Comparison of ENCODE assay signal across 27 mouse cellular contexts in genomic region chr7:130208601-130209000, GRCm38 (mm10).
DNase-seq lines count a peak whose midpoint lies in the region; ATAC-seq and TF ChIP-seq lines count a peak whose summit lies in the region.
"Had no signal": no experiment of that assay in that cellular context is flagged by ENCODE, and none has a peak within 500 bp of the region (broad histone marks: within the 10 kb centered on the region; RNA-seq: fewer than 3 reads in every experiment).

No protein-coding gene starts in this region.

- peaks cover 33% of the 10 kb centered on the region for H3K27me3 ChIP-seq in forebrain, embryonic 10.5 days (ENCODE audit: poor library complexity, severe bottlenecking)
- no peaks in the 10 kb centered on the region for H3K27me3 ChIP-seq in forebrain, embryonic 14.5 days (replicated peaks; ENCODE audit: control insufficient read depth, insufficient read depth, low read length)
- no peaks in the 10 kb centered on the region for H3K27me3 ChIP-seq in kidney, embryonic 16.5 days (ENCODE audit: insufficient read depth, low read length)
- no peaks in the 10 kb centered on the region for H3K27me3 ChIP-seq in lung, postnatal 0 days (replicated peaks; ENCODE audit: insufficient read depth, low read length)
- H3K27me3 ChIP-seq: heart, embryonic 13.5 days; limb, embryonic 15.5 days; liver, embryonic 13.5 days; neural tube, embryonic 12.5 days had no signal

- no peak for ATAC-seq in forebrain, embryonic 14.5 days
- ATAC-seq in kidney, embryonic 16.5 days (ENCODE audit: low FRiP score, low TSS enrichment) = no peak
- ATAC-seq in lung, postnatal 0 days = no peak
- ATAC-seq: CD4-positive, CD25-positive, alpha-beta regulatory T cell, adult 4 months; forebrain, postnatal 0 days; hindbrain, embryonic 16.5 days had no signal

- H3K4me1 ChIP-seq in forebrain, embryonic 10.5 days = peaks cover 91% of the 10 kb centered on the region
- H3K4me1 ChIP-seq in forebrain, embryonic 14.5 days (ENCODE audit: control insufficient read depth, insufficient read depth, low read length) = peaks cover 48% of the 10 kb centered on the region
- H3K4me1 ChIP-seq in kidney, embryonic 16.5 days (ENCODE audit: insufficient read depth, low read length) = peaks cover 60% of the 10 kb centered on the region
- H3K4me1 ChIP-seq in lung, postnatal 0 days (ENCODE audit: insufficient read depth, low read depth, low read length) = peaks cover 3% of the 10 kb centered on the region; the same call in 1 of the 2 replicates

- no peak for TF ChIP-seq CTCF in lung, postnatal 0 days (IDR thresholded peaks at IDR 0.05)

- peak overlapping the region; percentile 65 for H3K27ac ChIP-seq in forebrain, embryonic 10.5 days
- H3K27ac ChIP-seq in forebrain, embryonic 14.5 days (ENCODE audit: low read depth, low read length) = no peak overlapping the region
- peak overlapping the region; percentile 45 for H3K27ac ChIP-seq in kidney, embryonic 16.5 days (ENCODE audit: low read length)
- peak overlapping the region; percentile 16; the same call in 1 of the 2 replicates for H3K27ac ChIP-seq in lung, postnatal 0 days (ENCODE audit: low read length)
- H3K27ac ChIP-seq: heart, embryonic 13.5 days; limb, embryonic 10.5 days; limb, embryonic 15.5 days; liver, embryonic 13.5 days; neural tube, embryonic 12.5 days had no signal

- no peak for DNase-seq in forebrain, embryonic 10.5 days (ENCODE audit: extremely low spot score, low spot score)
- DNase-seq in forebrain, embryonic 14.5 days (ENCODE audit: low spot score) = no peak
- no peak for DNase-seq in kidney, postnatal 10 days
- no peak for DNase-seq in lung, postnatal 0 days (ENCODE audit: low spot score)
- no peak for DNase-seq in lung, postnatal 4 days
- DNase-seq in retina, postnatal 1 day = peak; percentile 56
- DNase-seq: adrenal gland, adult 2 months; adrenal gland, postnatal 36 days; cerebellum, adult 18-20 months; cerebellum, postnatal 10 days; forebrain, postnatal 0 days; gastrocnemius, postnatal 10 days; heart, postnatal 10 days; kidney, adult 9 months; liver, embryonic 13.5 days; lung, postnatal 10 days; thymus, adult 2 months; thymus, postnatal 36 days had no signal

- H3K36me3 ChIP-seq in forebrain, embryonic 10.5 days (replicated peaks) = peaks cover 54% of the 10 kb centered on the region
- H3K36me3 ChIP-seq in forebrain, embryonic 14.5 days (ENCODE audit: control insufficient read depth, insufficient read depth, low read length) = no peaks in the 10 kb centered on the region
- peaks cover 17% of the 10 kb centered on the region; the same call in 1 of the 2 replicates for H3K36me3 ChIP-seq in kidney, embryonic 16.5 days (ENCODE audit: insufficient read depth, low read length)
- H3K36me3 ChIP-seq in lung, postnatal 0 days (ENCODE audit: insufficient read depth, low read length) = no peaks in the 10 kb centered on the region
- H3K36me3 ChIP-seq: heart, embryonic 13.5 days had no signal

- no peak overlapping the region for H3K9ac ChIP-seq in forebrain, embryonic 14.5 days (ENCODE audit: low read length)
- no peak overlapping the region for H3K9ac ChIP-seq in kidney, embryonic 16.5 days (replicated peaks; ENCODE audit: low read length)
- no peak overlapping the region for H3K9ac ChIP-seq in lung, postnatal 0 days (replicated peaks; ENCODE audit: low read depth)
- H3K9ac ChIP-seq: forebrain, postnatal 0 days; heart, embryonic 13.5 days; limb, embryonic 15.5 days; liver, embryonic 13.5 days; neural tube, embryonic 12.5 days had no signal

- 39% methylated on average over 4 of the region's 4 CpGs for WGBS in forebrain, embryonic 10.5 days
- 18% methylated on average over 4 of the region's 4 CpGs for WGBS in forebrain, embryonic 14.5 days
- 77% methylated on average over 4 of the region's 4 CpGs for WGBS in kidney, embryonic 16.5 days
- 84% methylated on average over 4 of the region's 4 CpGs for WGBS in lung, postnatal 0 days

- TF ChIP-seq EP300 in lung, postnatal 0 days (IDR thresholded peaks at IDR 0.05) = no peak

- no peaks in the 10 kb centered on the region for H3K9me3 ChIP-seq in forebrain, embryonic 10.5 days
- no peaks in the 10 kb centered on the region for H3K9me3 ChIP-seq in forebrain, embryonic 14.5 days (replicated peaks; ENCODE audit: control insufficient read depth, low read length)
- no peaks in the 10 kb centered on the region for H3K9me3 ChIP-seq in kidney, embryonic 16.5 days (ENCODE audit: low read length)
- H3K9me3 ChIP-seq in lung, postnatal 0 days (ENCODE audit: low read length) = no peaks in the 10 kb centered on the region
- H3K9me3 ChIP-seq: heart, embryonic 13.5 days; limb, embryonic 10.5 days; limb, embryonic 15.5 days; liver, embryonic 13.5 days; neural tube, embryonic 12.5 days had no signal

- no peak overlapping the region for H3K4me3 ChIP-seq in forebrain, embryonic 10.5 days
- no peak overlapping the region for H3K4me3 ChIP-seq in forebrain, embryonic 14.5 days (ENCODE audit: low read depth, low read length)
- no peak overlapping the region for H3K4me3 ChIP-seq in kidney, embryonic 16.5 days (ENCODE audit: low read length)
- no peak overlapping the region for H3K4me3 ChIP-seq in lung, postnatal 0 days (ENCODE audit: low read depth, low read length)
- H3K4me3 ChIP-seq: heart, embryonic 13.5 days; limb, embryonic 10.5 days; limb, embryonic 15.5 days; liver, embryonic 13.5 days; myocyte; neural tube, embryonic 12.5 days had no signal

- no peak overlapping the region for H3K4me2 ChIP-seq in forebrain, embryonic 14.5 days (ENCODE audit: low read length)
- no peak overlapping the region for H3K4me2 ChIP-seq in kidney, embryonic 16.5 days (replicated peaks; ENCODE audit: low read depth, low read length)
- H3K4me2 ChIP-seq in lung, postnatal 0 days (replicated peaks; ENCODE audit: low read depth, low read length) = no peak overlapping the region
- H3K4me2 ChIP-seq: heart, embryonic 13.5 days; limb, embryonic 15.5 days; liver, embryonic 13.5 days; midbrain, embryonic 11.5 days; neural tube, embryonic 12.5 days had no signal
